Mouse (Mus musculus): Measurements from ENCODE around the gene Esrrb. TPM values are rescaled to one million over a fixed set of nuclear protein-coding genes. Genes with fewer than 3 reads are reported as not detected.

The Esrrb gene
- polyA plus RNA-seq, 1 experiment, result 0.90 TPM

DNA sequence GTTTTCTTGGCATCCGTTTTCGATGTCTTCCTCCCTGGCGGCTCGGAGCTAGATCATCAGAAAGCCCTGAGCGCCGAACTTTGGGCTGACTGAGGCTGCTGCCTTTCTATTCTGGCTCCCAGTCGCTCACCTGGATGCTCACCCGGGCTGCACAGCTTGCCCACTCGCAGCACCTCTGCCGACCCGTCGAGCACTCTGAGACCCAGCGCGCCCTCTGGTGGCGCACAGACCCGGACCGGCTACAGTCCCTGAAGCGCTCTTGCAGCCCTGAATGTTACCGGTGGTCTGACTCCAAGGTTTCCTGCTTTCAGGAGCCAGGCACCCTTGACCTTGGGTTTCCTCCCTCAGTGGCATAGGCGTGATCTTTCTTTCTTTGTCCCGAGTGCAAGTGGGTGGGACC is 41.8 kb downstream of the Esrrb start:
- DNase-seq (ENCODE audit: extremely low spot score in 1 of 2, low spot score in 1 of 2), result peak in 1 of 2 experiments; percentile 81

GRCm38 (mm10) chr12:86421490-86421904 is 60.6 kb downstream of the Esrrb start:
- peak; percentile 15 to 58 for DNase-seq (ENCODE audit: extremely low spot score in 1 of 2, low spot score in 1 of 2)

GRCm38 (mm10) chr12:86422166-86422910 is 61.4 kb downstream of the Esrrb start:
- DNase-seq (ENCODE audit: extremely low spot score in 1 of 2, low spot score in 1 of 2), result no peak

GRCm38 (mm10) chr12:86423102-86423501 is 62.2 kb downstream of the Esrrb start:
- no peak for DNase-seq (ENCODE audit: extremely low spot score in 1 of 2, low spot score in 1 of 2)

- no peak for DNase-seq (ENCODE audit: extremely low spot score in 1 of 2, low spot score in 1 of 2)
These were observed 66.7 kb downstream of the Esrrb start for GRCm38 (mm10) chr12:86427585-86427984.

DNA sequence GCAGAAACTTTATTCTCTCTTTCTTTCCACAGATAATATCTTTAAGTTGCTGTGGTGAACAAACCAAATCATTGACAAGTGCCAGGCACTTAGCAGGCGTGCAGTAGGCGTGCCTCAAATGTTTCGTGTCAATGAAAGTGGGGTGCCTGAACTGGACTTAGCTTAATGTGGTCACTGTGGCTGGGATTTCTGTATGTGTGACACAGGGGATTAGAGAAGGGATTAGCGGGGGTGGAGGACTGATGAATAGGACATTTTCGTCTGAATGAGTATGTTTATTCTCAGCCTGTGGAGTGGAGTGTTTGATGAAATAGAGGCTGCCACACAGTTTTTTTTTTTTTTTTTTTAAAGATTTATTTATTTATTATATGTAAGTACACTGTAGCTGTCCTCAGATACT is 70.8 kb downstream of the Esrrb start:
- DNase-seq (ENCODE audit: extremely low spot score in 1 of 2, low spot score in 1 of 2), result no peak

- peak; percentile 58 to 89 for DNase-seq (ENCODE audit: extremely low spot score in 1 of 2, low spot score in 1 of 2)
These were observed 72.5 kb downstream of the Esrrb start for GRCm38 (mm10) chr12:86433371-86433821.

DNA sequence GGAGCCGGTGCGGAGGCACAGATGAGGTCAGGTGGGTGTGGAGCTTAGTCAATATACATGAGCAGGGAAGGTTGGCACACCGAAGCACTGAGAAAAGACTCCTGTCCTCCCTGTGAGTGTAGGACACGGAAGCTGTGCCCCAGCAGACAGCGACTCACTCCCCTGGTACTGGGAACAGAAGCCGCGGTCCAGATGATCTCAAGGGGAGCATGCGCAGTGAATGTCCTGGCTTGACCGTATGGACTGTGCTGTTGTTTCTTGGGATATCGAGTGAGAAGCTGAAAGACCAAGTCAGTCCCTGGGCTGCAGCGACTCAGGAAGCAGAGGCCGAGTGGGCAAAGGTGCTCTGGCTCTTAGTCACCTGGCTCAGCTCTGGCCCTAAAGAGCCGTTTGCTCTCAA is 74.7 kb downstream of the Esrrb start:
- DNase-seq (ENCODE audit: extremely low spot score in 1 of 2, low spot score in 1 of 2), result no peak

DNA sequence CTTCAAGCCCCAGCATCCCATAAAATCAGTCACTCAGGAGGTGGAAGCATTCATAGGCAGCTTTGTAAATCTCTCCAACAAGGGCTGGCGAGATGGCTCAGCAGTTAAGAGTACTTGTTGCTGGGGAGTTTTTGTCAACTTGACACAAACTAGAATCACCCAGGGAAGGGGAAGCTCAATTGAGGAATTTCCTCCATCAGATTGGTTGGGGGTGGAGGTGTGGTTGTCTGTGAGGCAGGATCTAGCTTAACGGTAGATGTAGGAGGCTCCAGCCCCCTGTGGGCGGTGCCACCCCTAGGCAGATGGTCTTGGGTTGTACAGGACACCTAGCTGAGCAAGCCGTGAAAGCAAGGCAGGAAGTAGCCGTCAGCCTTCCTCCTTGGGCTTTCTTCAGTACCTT is 89.9 kb downstream of the Esrrb start:
- DNase-seq (ENCODE audit: extremely low spot score in 1 of 2, low spot score in 1 of 2), result no peak

DNA sequence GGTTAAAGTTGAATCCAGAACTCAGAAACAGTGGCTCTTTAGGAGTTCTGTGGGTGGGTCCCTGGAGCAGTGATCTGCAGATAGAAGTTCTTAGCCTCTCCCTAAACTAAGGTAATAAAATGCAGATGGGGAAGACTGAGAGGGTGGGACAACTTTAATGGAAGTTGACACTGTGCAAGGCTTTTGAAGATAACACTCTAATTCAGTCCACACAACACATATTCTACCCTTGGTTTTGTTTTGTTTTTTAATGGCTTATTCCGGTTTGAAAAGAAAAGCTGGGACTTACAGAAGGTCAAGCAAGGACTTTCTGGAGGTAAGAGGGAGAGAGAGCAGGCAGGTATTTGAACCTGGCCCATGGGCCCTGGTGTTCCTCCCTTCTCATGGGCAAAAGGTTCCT is 94.1 kb downstream of the Esrrb start:
- no peak for DNase-seq (ENCODE audit: extremely low spot score in 1 of 2, low spot score in 1 of 2)

- DNase-seq (ENCODE audit: extremely low spot score in 1 of 2, low spot score in 1 of 2), result peak in 1 of 2 experiments; percentile 5
These were observed 102.0 kb downstream of the Esrrb start for GRCm38 (mm10) chr12:86462742-86463470.

DNA sequence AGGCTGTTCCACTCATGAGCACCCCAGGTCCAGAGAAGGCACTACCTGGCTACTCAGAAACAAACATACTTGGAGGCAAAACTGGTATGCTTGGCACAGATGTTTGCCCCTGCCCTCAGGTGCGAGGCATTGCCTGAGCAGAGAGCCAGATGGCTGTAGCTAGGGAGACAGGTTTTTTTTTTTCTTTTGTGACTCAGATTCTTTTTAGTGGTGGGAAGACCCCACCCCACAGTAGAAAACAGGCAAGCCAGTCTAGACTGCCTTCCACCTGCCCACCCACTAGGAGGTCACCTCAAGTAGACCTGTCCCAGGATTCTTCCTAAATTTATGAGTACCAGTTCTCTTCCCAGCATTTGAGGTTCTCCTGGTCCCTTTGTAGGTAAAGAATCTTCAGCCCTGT is 103.5 kb downstream of the Esrrb start:
- no peak for DNase-seq (ENCODE audit: extremely low spot score in 1 of 2, low spot score in 1 of 2)

DNA sequence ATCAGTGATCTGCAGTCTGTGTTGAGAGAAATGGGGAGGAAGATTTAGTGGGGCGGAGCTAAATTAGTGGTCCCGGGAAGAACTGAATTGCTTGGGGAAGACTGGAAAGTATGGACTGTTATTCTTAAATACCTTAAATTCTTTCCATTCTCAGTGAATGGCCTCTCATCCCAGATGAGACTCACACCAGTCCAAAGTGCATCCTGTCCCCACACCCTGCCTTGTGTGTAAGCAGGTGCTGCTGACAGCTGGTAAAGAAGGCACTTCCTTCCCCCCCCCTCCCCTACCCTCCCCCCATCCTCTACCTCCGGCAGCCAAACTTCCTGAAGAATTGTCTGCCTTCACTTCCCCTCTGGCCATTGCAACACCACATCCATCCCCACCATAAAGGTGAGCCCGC is 105.3 kb downstream of the Esrrb start:
- DNase-seq (ENCODE audit: extremely low spot score in 1 of 2, low spot score in 1 of 2), result no peak

GRCm38 (mm10) chr12:86469919-86470318 is 109.0 kb downstream of the Esrrb start:
- DNase-seq (ENCODE audit: extremely low spot score in 1 of 2, low spot score in 1 of 2), result no peak

DNA sequence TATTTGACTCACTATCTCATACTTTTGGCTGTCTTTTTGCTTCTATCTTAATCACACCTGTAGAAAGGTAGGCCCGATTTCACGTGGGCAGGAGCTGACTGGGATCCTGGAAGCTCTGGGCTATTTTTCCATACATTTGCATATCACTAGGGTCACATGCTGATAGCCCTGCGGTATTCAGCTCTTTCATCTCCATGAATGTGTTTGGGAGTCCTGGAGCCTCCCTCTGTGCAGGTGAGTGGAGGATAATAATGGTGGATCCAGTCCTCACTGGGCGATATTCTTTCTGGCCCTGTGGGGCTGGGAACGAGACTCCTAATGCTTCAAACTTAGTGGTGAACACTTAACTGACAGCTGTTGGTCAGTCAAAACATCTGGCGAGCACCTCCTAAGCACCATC is 110.0 kb downstream of the Esrrb start:
- no peak for DNase-seq (ENCODE audit: extremely low spot score in 1 of 2, low spot score in 1 of 2)

DNA sequence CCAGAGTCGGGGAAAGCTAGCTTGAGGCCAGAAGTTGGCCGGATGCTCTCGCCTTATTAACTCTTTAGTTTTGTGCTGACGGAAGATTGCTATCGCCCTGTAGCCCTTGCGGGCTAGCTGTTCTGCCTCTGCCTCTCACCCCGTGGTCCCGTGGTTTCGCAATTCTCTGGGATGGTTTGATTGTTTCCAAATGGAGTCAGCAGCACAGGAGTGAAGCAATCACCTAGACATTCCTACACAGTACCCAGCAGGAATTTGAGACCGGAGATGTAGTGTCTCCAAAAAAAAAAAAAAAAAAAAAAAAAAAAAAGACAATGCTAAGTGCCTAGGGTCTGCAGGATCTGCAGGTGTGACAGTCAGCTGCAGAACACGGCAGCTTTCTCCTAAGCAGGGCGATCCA is 112.7 kb downstream of the Esrrb start:
- no peak for DNase-seq (ENCODE audit: extremely low spot score in 1 of 2, low spot score in 1 of 2)

DNA sequence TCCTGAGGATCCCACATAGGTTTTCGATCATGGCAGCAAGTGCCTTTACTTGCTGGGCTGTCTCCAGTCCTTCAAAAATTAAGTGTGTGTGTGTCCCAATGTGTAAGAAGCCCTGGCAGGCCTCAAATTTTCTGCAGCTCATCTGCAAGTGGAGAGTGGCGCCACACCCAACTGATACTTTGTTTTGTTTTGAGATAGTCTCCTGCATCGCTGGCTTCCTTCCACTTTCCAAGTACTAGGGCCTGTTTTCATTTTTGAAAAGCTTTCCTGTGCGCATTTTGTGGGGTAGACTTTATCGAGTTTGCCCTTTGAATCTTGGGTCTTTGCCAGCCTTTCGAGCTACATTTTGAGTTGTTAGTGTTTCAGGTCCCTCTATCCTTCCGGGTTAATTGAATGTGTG is 115.1 kb downstream of the Esrrb start:
- DNase-seq (ENCODE audit: extremely low spot score in 1 of 2, low spot score in 1 of 2), result no peak

DNA sequence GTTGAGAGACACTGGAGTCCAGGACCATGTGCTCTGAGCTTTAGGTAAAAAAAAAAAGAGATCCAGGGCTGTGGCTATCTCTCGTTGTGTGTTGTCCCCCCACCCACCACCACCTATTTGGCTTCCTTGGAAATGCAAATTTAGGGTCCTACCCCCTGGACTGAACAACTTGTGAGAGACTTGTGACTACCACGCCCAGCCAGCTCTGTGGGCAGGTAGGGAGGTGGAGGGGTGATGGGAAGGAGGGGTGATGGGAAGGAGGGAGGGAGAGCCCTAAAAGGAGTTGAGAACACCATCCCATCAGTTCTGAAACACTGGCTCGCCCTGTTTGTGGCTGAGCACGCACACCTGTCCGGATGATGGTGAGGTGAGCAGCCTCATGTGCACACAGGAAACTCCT is 118.0 kb downstream of the Esrrb start:
- DNase-seq (ENCODE audit: extremely low spot score in 1 of 2, low spot score in 1 of 2), result no peak

DNA sequence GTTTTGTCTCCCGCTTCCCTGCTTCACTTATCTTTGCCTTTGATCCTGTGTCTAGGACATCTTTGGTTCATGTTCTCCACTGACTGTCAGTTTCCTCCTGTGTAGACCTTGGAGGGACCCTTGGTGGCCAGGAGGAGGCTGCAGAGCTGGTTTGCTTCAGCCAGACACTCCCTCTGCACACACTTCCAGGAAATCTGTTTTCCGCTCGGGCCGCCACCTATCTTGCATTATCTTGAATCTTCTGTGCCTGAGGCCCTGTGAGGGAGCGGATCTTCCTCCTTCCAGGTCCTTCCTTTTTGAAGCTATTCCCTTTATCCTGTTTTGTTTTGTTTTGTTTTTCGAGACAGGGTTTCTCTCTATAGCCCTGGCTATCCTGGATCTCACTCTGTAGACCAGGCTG is 121.1 kb downstream of the Esrrb start:
- DNase-seq (ENCODE audit: extremely low spot score in 1 of 2, low spot score in 1 of 2), result no peak

- no peak for DNase-seq (ENCODE audit: extremely low spot score in 1 of 2, low spot score in 1 of 2)
These were observed 122.5 kb downstream of the Esrrb start for GRCm38 (mm10) chr12:86483413-86483841.

DNA sequence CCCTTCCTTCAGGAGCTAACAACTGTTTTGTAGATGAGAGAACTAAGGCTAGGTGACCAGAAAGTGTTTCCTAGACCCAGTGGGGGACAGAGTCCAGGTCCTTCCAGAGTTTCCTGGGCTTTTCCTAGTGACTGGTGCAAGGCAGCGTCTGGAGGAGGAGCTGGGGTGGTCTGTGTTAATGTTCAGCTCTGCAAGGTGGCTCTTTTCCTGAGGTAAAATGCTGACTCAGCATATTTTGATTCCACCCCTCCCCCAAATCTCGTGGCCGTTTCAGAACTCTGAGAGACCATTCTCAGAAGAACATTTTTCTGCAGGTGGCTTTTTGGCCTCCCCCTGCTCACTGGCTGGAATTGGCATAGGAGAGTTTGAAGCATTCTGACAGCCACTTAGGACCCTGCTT is 127.1 kb downstream of the Esrrb start:
- DNase-seq (ENCODE audit: extremely low spot score in 1 of 2, low spot score in 1 of 2), result no peak

DNA sequence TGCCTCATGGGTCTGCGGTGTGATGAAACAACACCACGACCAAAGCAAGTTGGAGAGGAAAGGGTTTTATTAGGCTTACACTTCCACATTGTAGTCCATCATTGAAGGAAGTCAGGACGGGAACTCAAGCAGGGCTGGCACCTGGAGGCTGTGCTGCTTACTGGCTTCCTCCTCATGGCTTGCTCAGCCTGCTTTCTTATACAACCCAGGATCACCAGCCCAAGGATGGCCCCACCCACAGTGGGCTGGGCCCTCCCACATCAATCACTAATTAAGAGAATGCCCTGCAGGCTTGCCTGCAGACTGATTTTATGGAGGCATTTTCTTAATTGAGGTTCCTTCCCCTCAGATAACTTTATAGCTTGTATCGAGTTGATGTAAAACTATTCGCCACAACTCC is 129.1 kb downstream of the Esrrb start:
- no peak for DNase-seq (ENCODE audit: extremely low spot score in 1 of 2, low spot score in 1 of 2)

Measured in frontal cortex, adult 2 months (tissue).